Mouse (Mus musculus) monocyte, adult 2 months (primary cell): ENCODE measurements around the gene Mpp3.
A peak's percentile ranks its signal among the peaks of the same experiment; 100 is the strongest.

Source experiments
- DNase-seq, 2 experiments: peaks; one replicate each; pipeline ENCODE4 v3.0.0; 2022; ENCODE audit warnings: low spot score in 2 of 2, low read depth in 1 of 2

The Mpp3 gene

DNA sequence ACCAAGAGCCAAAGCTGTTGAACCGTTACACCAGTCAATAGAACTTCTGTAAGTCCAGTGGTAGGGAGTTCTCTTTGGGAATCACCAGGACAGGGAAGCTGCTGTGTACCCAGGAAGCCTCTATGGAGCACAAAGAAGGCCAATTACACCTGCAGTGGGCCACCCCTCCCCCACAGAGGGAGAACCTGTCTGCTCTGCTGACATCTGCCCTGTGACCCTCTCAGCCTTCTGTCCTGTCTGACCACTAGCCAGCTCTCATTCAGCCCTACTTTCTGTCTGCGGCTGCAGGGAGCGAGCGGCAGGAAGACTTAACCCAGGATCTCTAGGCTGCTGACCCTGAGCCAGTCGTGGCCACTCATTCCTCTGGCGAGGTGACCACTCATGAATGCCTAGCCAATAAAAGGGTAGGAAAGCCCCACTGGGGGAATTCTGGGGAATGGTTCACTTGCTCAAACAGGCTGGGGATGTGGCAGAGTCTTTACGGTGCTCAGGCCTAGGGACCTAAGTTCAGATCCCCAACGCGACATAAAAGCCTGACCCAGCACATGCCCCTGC, 47.6 kb downstream of the Mpp3 start:
- no peak for DNase-seq

DNA sequence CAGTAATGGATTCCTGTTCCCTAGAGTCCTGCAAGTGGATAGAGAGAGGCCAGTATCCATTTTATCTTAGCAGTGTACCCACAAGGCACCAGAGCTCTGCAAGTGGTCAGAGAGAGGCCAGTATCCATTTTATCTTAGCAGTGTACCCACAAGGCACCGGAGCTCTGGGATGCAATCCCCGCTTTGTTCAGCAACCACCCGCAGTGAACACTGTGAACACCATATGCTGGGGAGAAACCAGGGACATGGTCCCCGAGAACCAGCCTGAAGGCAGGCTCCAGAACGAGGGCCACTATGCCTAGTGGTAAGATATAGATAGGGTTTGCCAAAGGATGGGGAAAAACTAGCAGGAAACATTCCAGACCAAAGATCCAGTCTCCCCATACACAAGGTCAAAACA, 49.1 kb downstream of the Mpp3 start:
- DNase-seq, result no peak

DNA sequence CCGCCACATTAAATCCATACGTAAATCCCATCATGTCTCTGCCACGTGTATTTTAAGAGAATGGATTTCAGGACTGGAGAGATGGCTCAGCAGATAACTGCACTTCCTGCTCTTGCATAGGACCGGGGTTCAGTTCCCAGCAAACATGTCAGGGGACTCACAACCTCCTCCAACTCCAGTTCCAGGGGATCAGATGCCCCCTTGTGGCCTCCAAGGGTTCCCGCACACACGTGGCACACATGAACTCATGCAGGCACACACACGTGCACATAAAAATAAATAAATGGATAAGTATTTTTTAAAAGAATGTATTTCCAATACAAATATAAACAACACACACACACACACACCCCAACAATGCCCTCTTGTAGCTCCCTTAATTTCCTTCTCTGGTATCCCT, 51.3 kb downstream of the Mpp3 start:
- DNase-seq, result no peak

DNA sequence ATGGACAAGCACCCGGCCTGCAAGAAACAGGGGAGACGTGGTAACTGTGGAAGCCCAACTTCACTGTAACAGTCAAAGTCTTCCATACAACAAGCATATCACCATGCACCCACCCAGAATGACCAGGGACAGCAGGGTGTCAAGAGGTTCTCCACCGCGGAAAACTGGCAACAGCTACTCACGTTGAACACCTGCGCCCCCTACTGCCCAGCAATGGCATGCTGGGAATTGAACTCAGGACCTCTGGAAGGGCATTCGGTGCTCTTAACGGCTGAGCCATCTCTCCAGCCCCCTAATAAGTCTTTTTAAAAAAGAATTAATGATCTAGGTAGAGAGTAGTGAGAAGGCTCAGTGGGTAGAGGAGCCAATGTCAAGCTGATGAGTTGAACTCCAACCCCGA, 53.3 kb downstream of the Mpp3 start:
- DNase-seq, result no peak

DNA sequence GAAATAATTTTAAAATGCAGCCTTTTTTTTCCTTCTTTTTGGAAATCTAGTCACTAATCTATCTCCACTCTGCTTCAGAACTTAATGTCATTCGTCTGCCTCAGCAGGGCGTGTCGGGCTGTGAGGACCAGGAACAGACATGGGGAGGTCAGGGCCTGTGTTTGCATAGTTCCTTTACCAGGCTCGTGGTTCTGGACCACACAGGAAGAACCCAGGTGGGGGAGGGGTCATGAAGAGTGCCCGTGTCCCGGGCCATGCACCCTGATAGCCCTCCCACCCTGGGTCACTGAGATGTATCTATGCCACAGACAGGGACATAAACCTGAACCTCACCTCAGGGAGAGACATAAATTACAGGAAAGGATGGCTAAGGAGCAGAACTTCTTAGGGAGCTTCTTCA, 54.1 kb downstream of the Mpp3 start:
- no peak for DNase-seq

DNA sequence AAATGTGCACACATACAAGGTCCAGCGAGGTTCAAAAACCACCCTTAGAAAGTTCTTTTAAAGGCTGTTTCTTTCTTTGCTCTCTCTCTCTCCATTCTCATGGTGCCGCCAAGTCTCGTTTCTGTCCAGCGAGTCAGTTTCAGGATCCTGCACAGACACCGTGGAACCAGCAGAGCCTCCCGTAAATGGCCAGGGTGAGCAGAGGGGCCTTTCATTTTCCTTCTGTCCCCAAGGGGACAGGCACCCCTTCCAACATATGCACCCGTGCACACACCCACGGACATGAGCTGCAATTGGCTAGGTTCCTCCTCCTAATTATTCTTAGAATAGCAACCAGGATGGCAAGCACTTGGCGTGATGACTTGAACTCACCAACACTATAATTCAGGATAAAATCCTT, 54.8 kb downstream of the Mpp3 start:
- no peak for DNase-seq

DNA sequence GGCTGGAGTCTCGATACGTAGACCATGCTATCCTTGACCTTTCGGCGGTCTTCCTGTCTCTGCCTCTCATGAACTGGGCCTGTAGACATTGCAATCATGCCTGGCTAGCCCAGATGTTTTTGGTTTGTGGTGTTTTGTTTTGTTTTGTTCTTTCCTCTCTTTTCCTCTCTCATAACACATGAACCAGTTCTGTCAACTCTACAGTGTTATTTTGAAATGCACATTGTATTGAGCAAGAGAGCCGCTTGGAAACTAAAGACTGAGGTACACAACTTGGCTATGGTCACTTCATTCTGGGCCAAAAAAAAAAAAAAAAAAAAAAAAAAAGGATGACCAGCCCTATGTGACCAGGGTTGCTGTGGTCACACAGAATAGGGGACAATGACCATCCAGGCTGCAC, 55.6 kb downstream of the Mpp3 start:
- no peak for DNase-seq

DNA sequence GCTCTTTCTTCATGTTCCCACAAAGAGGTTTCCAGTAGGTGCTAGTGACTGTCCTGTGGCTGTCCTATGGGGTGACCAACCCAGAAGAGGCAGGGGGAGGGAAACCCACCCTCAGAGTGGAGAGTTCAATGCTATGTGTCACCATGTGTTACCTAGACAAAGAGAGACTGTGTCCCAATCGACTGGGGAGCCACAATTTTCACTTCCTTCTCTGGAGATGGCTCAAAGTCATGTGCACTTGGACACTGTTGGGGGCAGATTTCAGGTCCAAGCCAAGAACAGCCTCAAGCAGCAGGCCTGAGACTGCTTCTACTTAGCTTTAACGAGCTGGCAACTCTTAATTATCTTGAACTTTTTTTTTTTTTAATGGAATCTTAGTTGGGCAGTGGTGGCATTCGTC, 56.2 kb downstream of the Mpp3 start:
- peak; percentile 41 to 60 for DNase-seq

DNA sequence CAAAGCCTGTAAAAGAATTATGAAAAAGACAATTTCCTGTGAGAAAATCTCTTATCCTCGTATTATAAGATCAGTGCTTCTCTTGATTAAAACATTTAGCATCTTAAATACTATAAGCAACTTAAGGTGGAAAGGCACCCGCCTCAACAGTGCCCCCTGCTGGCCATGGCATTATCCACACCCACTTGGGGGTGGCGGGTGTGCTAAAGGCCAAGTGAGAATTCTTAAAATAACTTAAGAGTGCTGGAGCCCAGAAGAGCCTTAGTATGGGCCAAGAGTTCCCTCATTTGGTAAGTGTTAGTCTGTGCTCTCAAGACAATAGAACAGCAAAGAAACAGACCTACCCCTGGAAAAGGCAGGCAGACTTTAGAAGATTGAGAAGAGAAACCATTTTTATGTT, 56.9 kb downstream of the Mpp3 start:
- DNase-seq, result peak in 1 of 2 experiments; percentile 44

DNA sequence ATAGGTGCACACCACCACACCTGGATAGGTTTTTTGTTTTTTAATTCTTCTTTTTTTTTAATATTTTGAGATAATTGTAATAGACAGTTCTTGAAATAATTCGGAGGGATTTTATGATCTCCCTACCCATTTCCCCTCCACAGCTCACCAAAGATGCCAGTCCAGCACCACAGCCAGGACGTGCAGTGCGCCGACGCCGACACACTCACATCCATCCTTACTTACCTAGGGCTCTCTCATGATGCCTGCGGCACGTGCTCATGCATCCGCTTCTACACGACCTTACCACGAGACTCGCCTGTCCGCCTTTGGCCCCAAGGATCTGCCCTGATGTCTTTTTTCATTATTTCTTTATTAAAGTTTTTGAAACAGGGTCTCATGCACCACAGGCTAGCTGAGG, 58.4 kb downstream of the Mpp3 start:
- DNase-seq, result no peak

DNA sequence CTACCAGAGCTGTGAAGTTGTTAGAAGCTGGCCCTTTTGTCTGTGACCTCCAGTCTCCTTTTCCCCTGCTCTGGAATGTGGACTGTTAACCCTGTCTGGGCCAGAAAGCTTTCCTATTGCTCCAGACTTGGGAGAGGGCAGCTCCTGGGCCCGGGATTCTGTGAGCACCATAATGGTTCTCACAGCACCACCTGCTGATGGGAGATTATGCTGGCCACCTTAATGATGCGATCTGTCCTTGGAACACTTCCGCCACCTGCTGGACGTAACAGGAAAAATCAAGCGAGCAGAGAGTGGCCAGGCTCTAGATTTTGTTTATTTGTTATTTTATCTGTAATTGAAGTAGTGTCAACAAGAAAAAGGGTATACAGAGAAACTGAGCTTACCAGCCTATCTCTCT, 59.5 kb downstream of the Mpp3 start:
- DNase-seq, result peak in 1 of 2 experiments; percentile 61

DNA sequence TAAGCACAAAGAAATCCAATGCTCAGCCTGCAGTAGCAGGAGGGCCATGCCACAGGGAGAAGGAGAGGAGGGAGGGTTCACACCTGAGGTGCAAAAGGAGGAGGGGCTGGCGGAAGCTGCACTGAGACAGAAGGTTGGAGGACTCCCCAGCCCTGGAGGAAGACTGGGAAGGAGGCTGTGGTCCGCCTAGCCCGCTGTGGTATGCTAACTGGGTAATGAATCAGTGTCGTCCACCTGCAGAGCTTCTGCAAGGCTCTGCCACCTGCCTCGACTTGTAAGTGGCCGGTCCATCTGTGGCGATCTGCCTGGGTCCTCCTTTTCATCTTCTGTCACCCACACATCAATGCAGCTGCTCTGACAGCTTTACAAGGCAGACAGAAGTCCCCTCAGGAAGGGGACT, 60.0 kb downstream of the Mpp3 start:
- DNase-seq, result no peak

GRCm38 (mm10) chr11:101966965-101967614, 61.2 kb downstream of the Mpp3 start, which contains the start of gene Sost:
Sost (minus strand) TSS chr11:101967015.
- no peak for DNase-seq

DNA sequence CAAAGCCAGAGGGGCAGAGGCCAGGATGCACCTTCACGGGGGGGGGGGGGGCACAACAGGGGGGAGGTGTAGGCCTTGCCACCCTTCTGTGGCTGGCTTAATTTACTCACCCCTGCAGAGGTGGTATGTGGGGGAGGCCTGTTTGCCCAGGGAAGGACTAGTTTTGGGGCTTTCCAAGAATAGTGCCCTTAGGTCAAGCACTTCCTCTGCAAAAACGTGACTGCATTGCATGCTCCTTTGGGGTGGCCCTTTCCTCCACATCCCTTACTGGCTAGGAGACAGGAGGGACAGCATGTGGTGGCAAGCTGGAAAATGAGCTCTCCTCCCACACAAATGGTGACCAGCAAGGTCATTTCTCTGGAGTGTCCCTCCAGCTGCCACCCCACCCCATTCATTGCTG, 62.7 kb downstream of the Mpp3 start:
- DNase-seq, result no peak

DNA sequence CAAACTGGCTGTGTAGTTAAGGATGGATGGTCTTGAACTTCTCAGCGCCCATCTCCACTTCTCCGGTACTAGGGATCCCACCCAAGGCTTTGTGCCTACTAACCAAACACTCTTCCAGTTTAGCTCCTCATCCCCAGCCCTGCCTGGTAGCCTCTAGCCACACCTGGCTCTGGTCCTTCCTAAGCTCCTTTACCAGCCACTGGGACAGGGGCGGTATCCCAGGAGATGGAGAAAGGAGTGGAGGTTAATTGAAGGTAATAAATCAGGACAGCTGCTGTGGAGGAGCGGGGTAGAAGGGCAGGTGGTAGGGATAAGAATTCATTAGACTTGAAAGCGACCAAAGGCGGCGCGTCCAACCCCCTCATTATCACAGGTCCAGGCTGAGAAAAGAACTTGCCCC, 63.6 kb downstream of the Mpp3 start:
- DNase-seq, result no peak

GRCm38 (mm10) chr11:101963473-101964291, 64.6 kb downstream of the Mpp3 start:
- no peak for DNase-seq

DNA sequence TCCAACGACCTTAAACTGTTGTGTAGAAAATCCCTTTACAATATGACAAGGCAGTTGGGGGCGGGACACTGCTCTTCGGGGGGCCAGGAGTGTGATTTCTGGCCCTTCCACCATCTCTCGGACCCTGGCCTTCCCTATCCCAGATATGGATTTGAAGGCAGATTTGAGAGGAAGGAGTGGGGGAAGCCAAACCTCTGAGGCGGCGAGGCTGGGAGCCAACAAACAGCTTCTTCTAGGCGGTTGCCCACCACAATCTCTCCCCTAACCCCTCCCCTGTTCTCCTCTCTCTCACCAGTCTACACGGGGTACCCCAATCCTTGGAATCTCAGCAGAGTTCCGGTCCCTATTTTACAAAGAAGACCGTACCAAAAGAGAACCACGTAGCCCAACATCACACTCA, 65.2 kb downstream of the Mpp3 start:
- DNase-seq, result no peak

DNA sequence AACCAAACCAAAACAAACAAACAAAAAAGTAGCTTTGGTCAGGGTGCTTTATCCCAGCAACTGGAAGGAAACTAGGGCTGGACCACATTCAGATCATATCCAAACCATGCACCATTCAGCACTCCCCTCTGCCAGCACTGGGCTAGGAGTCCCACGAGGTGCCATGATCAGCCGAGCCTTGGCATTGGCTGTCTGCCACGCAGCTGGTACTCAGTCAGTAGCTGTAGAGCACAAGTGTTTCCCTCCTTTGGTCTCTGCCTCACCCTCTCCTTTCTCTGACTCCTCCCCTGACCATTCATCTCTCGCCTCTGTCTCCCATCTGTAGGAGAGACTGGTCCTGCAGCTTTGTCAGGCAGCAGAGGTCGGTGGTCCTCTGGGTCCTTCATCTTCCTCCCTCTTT, 70.8 kb downstream of the Mpp3 start:
- DNase-seq, result no peak

GRCm38 (mm10) chr11:101953441-101953840, 74.8 kb downstream of the Mpp3 start:
- DNase-seq, result no peak

DNA sequence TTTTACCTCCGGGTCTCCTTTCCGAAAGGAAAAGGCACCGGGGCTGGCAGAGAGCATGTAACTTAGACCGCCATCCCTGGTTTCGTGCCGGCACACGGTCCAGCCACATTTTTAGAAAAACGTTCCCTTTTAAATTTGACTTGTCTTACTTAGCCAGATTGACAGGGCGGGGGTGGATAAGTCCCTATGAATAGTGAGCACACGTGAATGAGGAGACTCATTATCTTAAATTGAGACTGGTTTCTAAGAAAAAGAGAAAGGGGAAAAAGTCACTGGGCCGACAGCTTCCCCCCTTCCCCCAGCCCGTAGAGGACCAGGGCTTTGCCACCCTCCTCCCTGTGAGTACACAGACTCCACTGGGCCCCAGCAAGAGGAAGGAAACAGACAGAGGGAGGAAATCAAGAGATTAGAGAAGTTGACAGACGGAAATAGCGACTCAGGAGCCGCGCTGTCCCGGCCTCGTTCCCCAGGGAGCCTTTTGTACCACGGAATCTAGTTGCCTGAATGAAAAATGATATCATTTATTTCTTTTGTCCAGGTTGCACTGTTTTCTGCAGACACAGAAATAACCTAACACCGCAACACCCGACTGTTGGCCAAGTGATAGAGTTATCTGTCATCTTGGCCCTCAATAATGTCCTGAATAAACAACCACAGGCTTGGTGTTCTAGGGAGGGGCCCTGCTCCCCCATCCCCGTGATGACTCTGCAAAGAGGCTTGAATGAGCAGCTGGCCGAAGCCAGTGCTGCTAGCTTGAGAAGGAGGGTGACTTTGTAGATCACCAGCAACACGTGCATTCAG, 75.5 kb downstream of the Mpp3 start:
- no peak for DNase-seq

- no peak for DNase-seq
Measured at GRCm38 (mm10) chr11:101950021-101950420, 78.2 kb downstream of the Mpp3 start.
